Mouse (Mus musculus): ENCODE measurements at regions not wholly inside any gene's neighbourhood (a gene's known extent, or its start where the extent isn't known, plus 50 kb on each side); places are given as distances from the start of the nearest gene placed in this dataset.

GRCm38 (mm10) chr8:79515282-79515783 lies 116.0 kb upstream of the Smad1 start:
- no peak for DNase-seq (ENCODE audit: low spot score)

GRCm38 (mm10) chr8:79514655-79515278 lies 115.4 kb upstream of the Smad1 start:
- DNase-seq (ENCODE audit: low spot score) = no peak

GRCm38 (mm10) chr8:79508597-79508996 lies 109.3 kb upstream of the Smad1 start:
- DNase-seq (ENCODE audit: low spot score) = no peak

GRCm38 (mm10) chr8:79505381-79505780 lies 106.1 kb upstream of the Smad1 start:
- no peak for DNase-seq (ENCODE audit: low spot score)

GRCm38 (mm10) chr8:79503906-79504305 lies 104.6 kb upstream of the Smad1 start:
- DNase-seq (ENCODE audit: low spot score) = no peak

GRCm38 (mm10) chr8:79502062-79502461 lies 102.7 kb upstream of the Smad1 start:
- DNase-seq (ENCODE audit: low spot score) = no peak

- no peak for DNase-seq (ENCODE audit: low spot score)
Observed at GRCm38 (mm10) chr8:79501238-79501637, 101.9 kb upstream of the Smad1 start.

GRCm38 (mm10) chr8:79499258-79499657 lies 99.9 kb upstream of the Smad1 start:
- no peak for DNase-seq (ENCODE audit: low spot score)

GRCm38 (mm10) chr8:79498611-79499010 lies 99.3 kb upstream of the Smad1 start:
- no peak for DNase-seq (ENCODE audit: low spot score)

- no peak for DNase-seq (ENCODE audit: low spot score)
Observed at GRCm38 (mm10) chr8:79491156-79491698, 91.9 kb upstream of the Smad1 start.

GRCm38 (mm10) chr8:79490739-79491138 lies 91.4 kb upstream of the Smad1 start:
- DNase-seq (ENCODE audit: low spot score) = no peak

GRCm38 (mm10) chr8:79488861-79489260 lies 89.5 kb upstream of the Smad1 start:
- no peak for DNase-seq (ENCODE audit: low spot score)

- DNase-seq (ENCODE audit: low spot score) = no peak
Observed at GRCm38 (mm10) chr8:79487597-79487996, 88.3 kb upstream of the Smad1 start.

GRCm38 (mm10) chr8:79479326-79479725 lies 80.0 kb upstream of the Smad1 start:
- no peak for DNase-seq (ENCODE audit: low spot score)

- no peak for DNase-seq (ENCODE audit: low spot score)
Observed at GRCm38 (mm10) chr8:79476012-79476411, 76.7 kb upstream of the Smad1 start.

GRCm38 (mm10) chr8:79474679-79475078 lies 75.4 kb upstream of the Smad1 start:
- DNase-seq (ENCODE audit: low spot score) = no peak

GRCm38 (mm10) chr8:79452101-79452500 lies 52.8 kb upstream of the Smad1 start:
- DNase-seq (ENCODE audit: low spot score) = no peak

- DNase-seq (ENCODE audit: low spot score) = no peak
Observed at GRCm38 (mm10) chr8:79449453-79449852, 50.1 kb upstream of the Smad1 start.
